Mouse (Mus musculus) embryonic facial prominence, embryonic 11.5 days (tissue): ENCODE results near the gene Vmn1r1. TPM values are rescaled to one million over a fixed set of nuclear protein-coding genes. Genes with fewer than 3 reads are reported as not detected.
"Not testable (repeated sequence)": the region's sequence is repeated elsewhere in the genome, so short reads cannot be mapped to it uniquely, and the experiment has no call there.

Experiments
- ATAC-seq: fragments of 200-750 bp; cut with Nextera tagmentation; replicated peaks from 2 replicates; pipeline ENCODE4 v1.8.0; 2017; ENCODE audit warnings: low read depth; ENCODE audit not compliant: insufficient number of reproducible peaks, low FRiP score, low TSS enrichment
- DNase-seq: peaks from one replicate; pipeline ENCODE4 v3.0.0-alpha.2; 2015; ENCODE audit warnings: low spot score
- H3K27ac ChIP-seq: fragments of 300-500 bp; sonication (generic); replicated peaks from 2 replicates; pipeline ENCODE4 v1.5.1; 2014; ENCODE audit warnings: mild to moderate bottlenecking, low read depth, low read length, control low read depth
- H3K27me3 ChIP-seq: fragments of 300-500 bp; sonication (generic); 2 replicates; pipeline ENCODE4 v1.6.1; 2014; ENCODE audit warnings: mild to moderate bottlenecking, low read length, moderate library complexity, mixed read lengths; ENCODE audit not compliant: control insufficient read depth, insufficient read depth
- H3K36me3 ChIP-seq: fragments of 300-500 bp; sonication (generic); replicated peaks from 2 replicates; pipeline ENCODE4 v1.6.1; 2014; ENCODE audit warnings: low read depth, mild to moderate bottlenecking, low read length, moderate library complexity, mixed read lengths; ENCODE audit not compliant: control insufficient read depth, insufficient read depth
- H3K4me1 ChIP-seq: fragments of 300-500 bp; sonication (generic); 2 replicates; pipeline ENCODE4 v1.6.1; 2014; ENCODE audit warnings: low read length, mixed read lengths; ENCODE audit not compliant: control insufficient read depth, insufficient read depth
- H3K4me2 ChIP-seq: fragments of 300-500 bp; sonication (generic); 2 replicates; pipeline ENCODE4 v1.6.1; 2014; ENCODE audit warnings: low read depth, mild to moderate bottlenecking, control low read depth, low read length, moderate library complexity
- H3K4me3 ChIP-seq: fragments of 300-500 bp; sonication (generic); 2 replicates; pipeline ENCODE4 v1.5.1; 2014; ENCODE audit warnings: low read depth, low read length, control low read depth
- H3K9ac ChIP-seq: fragments of 300-500 bp; sonication (generic); replicated peaks from 2 replicates; pipeline ENCODE4 v1.6.1; 2014; ENCODE audit warnings: mild to moderate bottlenecking, control low read depth, low read length
- H3K9me3 ChIP-seq: fragments of 300-500 bp; sonication (generic); replicated peaks from 2 replicates; pipeline ENCODE4 v1.6.1; 2016; ENCODE audit warnings: mild to moderate bottlenecking, low read length, inconsistent platforms, mixed read lengths; ENCODE audit not compliant: control insufficient read depth
- WGBS: fragments of 180-500 bp; shearing (Covaris S2); extraction: QIAGEN DNeasy Blood & Tissue Kit; methylation state at CpG from one replicate; pipeline ENCODE4 v1.1.7; 2014; 5-methylcytosine and 5-hydroxymethylcytosine counted together
- polyA plus RNA-seq: library from polyadenylated mRNA; unstranded; fragments of >200 nt; fragmentation: Nextera tagmentation; extraction: Ambion mirVana; gene quantifications from 2 replicates; pipeline ENCODE4 v1.2.1, GENCODE M21; 2014

The Vmn1r1 gene
- polyA plus RNA-seq, 1 experiment from 2014 or later, result not detected

GRCm38 (mm10) chr1:182181456-182182305 lies 17.4 kb upstream of the Vmn1r1 start:
- no peak for ATAC-seq
- Histone ChIP-seq H3K4me1 (no peaks in the 10 kb centered on the region), H3K9me3 (no peaks in the 10 kb centered on the region), H3K27me3 (no peaks in the 10 kb centered on the region), H3K27ac (no peak overlapping the region), H3K9ac (no peak overlapping the region), H3K4me2 (no peak overlapping the region), H3K4me3 (no peak overlapping the region), H3K36me3 (no peaks in the 10 kb centered on the region)
- 58% methylated on average over 5 of the region's 5 CpGs for WGBS
- no peak for DNase-seq

- not testable (repeated sequence) for H3K27ac ChIP-seq, H3K4me1 ChIP-seq, H3K4me3 ChIP-seq, H3K9me3 ChIP-seq, H3K36me3 ChIP-seq, ATAC-seq, DNase-seq, H3K27me3 ChIP-seq, H3K4me2 ChIP-seq, H3K9ac ChIP-seq
- 95% methylated on average over 19 of the region's 19 CpGs for WGBS
These were observed 12.7 kb upstream of the Vmn1r1 start for GRCm38 (mm10) chr1:182176985-182177384.

- WGBS, result 87% methylated on average over 6 of the region's 6 CpGs
- H3K4me1 ChIP-seq, result not testable (repeated sequence)
These were observed 5.9 kb upstream of the Vmn1r1 start for GRCm38 (mm10) chr1:182170206-182170605.

GRCm38 (mm10) chr1:182162951-182163350 lies 1.3 kb downstream of the Vmn1r1 start:
- Histone ChIP-seq H3K27ac (no peak overlapping the region), H3K4me2 (no peak overlapping the region), H3K4me3 (no peak overlapping the region), H3K9me3 (no peaks in the 10 kb centered on the region), H3K4me1 (no peaks in the 10 kb centered on the region), H3K27me3 (no peaks in the 10 kb centered on the region), H3K9ac (no peak overlapping the region), H3K36me3 (no peaks in the 10 kb centered on the region)
- 36% methylated on average over 5 of the region's 5 CpGs for WGBS
- DNase-seq (no peak), ATAC-seq (no peak)

More at GRCm38 (mm10) chr1:182170206-182170605, 5.9 kb upstream of the Vmn1r1 start:
- not testable (repeated sequence) for H3K9me3 ChIP-seq, H3K27ac ChIP-seq, H3K4me2 ChIP-seq, DNase-seq, H3K36me3 ChIP-seq, H3K9ac ChIP-seq, H3K27me3 ChIP-seq, H3K4me3 ChIP-seq, ATAC-seq

GRCm38 (mm10) chr1:182159575-182159974 lies 4.7 kb downstream of the Vmn1r1 start:
- no peak overlapping the region for H3K27ac ChIP-seq
- H3K36me3 ChIP-seq, result no peaks in the 10 kb centered on the region
- H3K9me3 ChIP-seq, result no peaks in the 10 kb centered on the region
- H3K4me2 ChIP-seq, result no peak overlapping the region
- no peaks in the 10 kb centered on the region for H3K4me1 ChIP-seq
- DNase-seq, result no peak
- H3K27me3 ChIP-seq, result no peaks in the 10 kb centered on the region
- no peak overlapping the region for H3K4me3 ChIP-seq
- WGBS, result 73% methylated on average over 3 of the region's 3 CpGs
- no peak overlapping the region for H3K9ac ChIP-seq
- no peak for ATAC-seq

GRCm38 (mm10) chr1:182157734-182158133 lies 6.6 kb downstream of the Vmn1r1 start:
- H3K27me3 ChIP-seq, result no peaks in the 10 kb centered on the region
- no peaks in the 10 kb centered on the region for H3K36me3 ChIP-seq
- DNase-seq (no peak), ATAC-seq (no peak)
- no peaks in the 10 kb centered on the region for H3K4me1 ChIP-seq
- H3K4me2 ChIP-seq, result no peak overlapping the region
- no peak overlapping the region for H3K9ac ChIP-seq
- H3K4me3 ChIP-seq, result no peak overlapping the region
- no peak overlapping the region for H3K27ac ChIP-seq
- WGBS, result 64% methylated on average over 4 of the region's 4 CpGs
- no peaks in the 10 kb centered on the region for H3K9me3 ChIP-seq

GRCm38 (mm10) chr1:182149966-182150365 lies 14.3 kb downstream of the Vmn1r1 start:
- ATAC-seq (no peak), DNase-seq (peak; percentile 12)
- Histone ChIP-seq H3K27me3 (no peaks in the 10 kb centered on the region), H3K9me3 (no peaks in the 10 kb centered on the region), H3K4me2 (no peak overlapping the region), H3K4me3 (no peak overlapping the region), H3K36me3 (no peaks in the 10 kb centered on the region), H3K9ac (no peak overlapping the region), H3K27ac (no peak overlapping the region), H3K4me1 (no peaks in the 10 kb centered on the region)
- 87% methylated on average over 2 of the region's 2 CpGs for WGBS

- Histone ChIP-seq H3K9ac (no peak overlapping the region), H3K4me3 (no peak overlapping the region), H3K27ac (no peak overlapping the region), H3K27me3 (no peaks in the 10 kb centered on the region), H3K4me2 (no peak overlapping the region), H3K36me3 (no peaks in the 10 kb centered on the region), H3K9me3 (no peaks in the 10 kb centered on the region), H3K4me1 (no peaks in the 10 kb centered on the region)
- no peak for DNase-seq
- 63% methylated on average over 7 of the region's 7 CpGs for WGBS
- ATAC-seq, result no peak
These were observed 15.3 kb downstream of the Vmn1r1 start for GRCm38 (mm10) chr1:182148864-182149514.
